Mouse (Mus musculus): ENCODE results near the gene Col18a1. TPM values are rescaled to one million over a fixed set of nuclear protein-coding genes. Genes with fewer than 3 reads are reported as not detected.

Gene Col18a1
- total RNA-seq, 2 experiments from 2014 or later = 9.0 to 12.9 TPM

- DNase-seq = peak; percentile 38
Observed at GRCm38 (mm10) chr10:77062393-77063010, 103.8 kb downstream of the Col18a1 start.

- no peak for DNase-seq
Observed at GRCm38 (mm10) chr10:77061426-77061825, 104.9 kb downstream of the Col18a1 start.

GRCm38 (mm10) chr10:77056768-77057167 lies 109.6 kb downstream of the Col18a1 start:
- no peak for DNase-seq

GRCm38 (mm10) chr10:77048606-77049005 lies 117.7 kb downstream of the Col18a1 start:
- DNase-seq = no peak

- DNase-seq = no peak
Observed at GRCm38 (mm10) chr10:77048196-77048595, 118.2 kb downstream of the Col18a1 start.

GRCm38 (mm10) chr10:77038579-77039174 lies 127.7 kb downstream of the Col18a1 start:
- no peak for DNase-seq

- no peak for DNase-seq
Observed at GRCm38 (mm10) chr10:77035487-77035886, 130.9 kb downstream of the Col18a1 start.

- DNase-seq = peak; percentile 41
Observed at GRCm38 (mm10) chr10:77033323-77034025, 132.9 kb downstream of the Col18a1 start.

- peak; percentile 90 for DNase-seq
Observed at GRCm38 (mm10) chr10:77032591-77033322, 133.6 kb downstream of the Col18a1 start.

- no peak for DNase-seq
Observed at GRCm38 (mm10) chr10:77031768-77032375, 134.5 kb downstream of the Col18a1 start, which contains the start of gene Slc19a1. Gene Slc19a1, plus strand, starts transcription at chr10:77032241.

GRCm38 (mm10) chr10:77030666-77031065 lies 135.7 kb downstream of the Col18a1 start:
- no peak for DNase-seq

- no peak for DNase-seq
Observed at GRCm38 (mm10) chr10:77029761-77030160, 136.6 kb downstream of the Col18a1 start.

GRCm38 (mm10) chr10:77028782-77029296 lies 137.5 kb downstream of the Col18a1 start:
- no peak for DNase-seq

GRCm38 (mm10) chr10:77026944-77027343 lies 139.4 kb downstream of the Col18a1 start:
- DNase-seq = no peak

- DNase-seq = no peak
Observed at GRCm38 (mm10) chr10:77024231-77024630, 142.1 kb downstream of the Col18a1 start.

GRCm38 (mm10) chr10:77022301-77023130 lies 143.8 kb downstream of the Col18a1 start:
- DNase-seq = no peak

- peak; percentile 31 for DNase-seq
Observed at GRCm38 (mm10) chr10:77021399-77022052, 144.8 kb downstream of the Col18a1 start.

- no peak for DNase-seq
Observed at GRCm38 (mm10) chr10:77017662-77018061, 148.7 kb downstream of the Col18a1 start.

GRCm38 (mm10) chr10:77017061-77017460 lies 149.3 kb downstream of the Col18a1 start:
- no peak for DNase-seq

- no peak for DNase-seq
Observed at GRCm38 (mm10) chr10:77016499-77016898, 149.8 kb downstream of the Col18a1 start.
